Mouse (Mus musculus): ENCODE measurements around the gene Tbc1d15. TPM values are rescaled to one million over a fixed set of nuclear protein-coding genes. Genes with fewer than 3 reads are reported as not detected.
"Not testable (repeated sequence)": the region's sequence is repeated elsewhere in the genome, so short reads cannot be mapped to it uniquely, and the experiment has no call there.

The Tbc1d15 gene
- total RNA-seq, 2 experiments from 2014 or later = 34.4 to 46.7 TPM

GRCm38 (mm10) chr10:115250235-115251087 is 806 bp downstream of the Tbc1d15 start:
- no peak for DNase-seq
- intact Hi-C loops (cut with DNase I) = loop anchor here (10.0 kb wide), 1 partner anchor 134 kb away; the partner anchor contains the start of genes Thap2 and Zfc3h1

GRCm38 (mm10) chr10:115248041-115248440 is 3.2 kb downstream of the Tbc1d15 start:
- intact Hi-C loops (cut with DNase I) = no loop called here

GRCm38 (mm10) chr10:115245488-115245887 is 5.8 kb downstream of the Tbc1d15 start:
- intact Hi-C loops (cut with DNase I) = no loop called here
- DNase-seq = no peak

More at GRCm38 (mm10) chr10:115248041-115248440, 3.2 kb downstream of the Tbc1d15 start:
- no peak for DNase-seq

- DNase-seq = no peak
- intact Hi-C loops (cut with DNase I) = no loop called here
These were observed 10.1 kb downstream of the Tbc1d15 start for GRCm38 (mm10) chr10:115241082-115241595.

- no peak for DNase-seq
- intact Hi-C loops (cut with DNase I) = no loop called here
These were observed 13.3 kb downstream of the Tbc1d15 start for GRCm38 (mm10) chr10:115237931-115238330.

- no peak for DNase-seq
- intact Hi-C loops (cut with DNase I) = no loop called here
These were observed 14.5 kb downstream of the Tbc1d15 start for GRCm38 (mm10) chr10:115236733-115237132.

- intact Hi-C loops (cut with DNase I) = no loop called here
- DNase-seq = no peak
These were observed 15.8 kb downstream of the Tbc1d15 start for GRCm38 (mm10) chr10:115235501-115235900.

- intact Hi-C loops (cut with DNase I) = no loop called here
- no peak for DNase-seq
These were observed 17.5 kb downstream of the Tbc1d15 start for GRCm38 (mm10) chr10:115233798-115234197.

GRCm38 (mm10) chr10:115232513-115232912 is 18.8 kb downstream of the Tbc1d15 start:
- no peak for DNase-seq
- intact Hi-C loops (cut with DNase I) = no loop called here

- DNase-seq = no peak
- intact Hi-C loops (cut with DNase I) = no loop called here
These were observed 22.2 kb downstream of the Tbc1d15 start for GRCm38 (mm10) chr10:115229023-115229422.

- DNase-seq = no peak
- intact Hi-C loops (cut with DNase I) = no loop called here
These were observed 24.7 kb downstream of the Tbc1d15 start for GRCm38 (mm10) chr10:115226586-115226985.

- intact Hi-C loops (cut with DNase I) = no loop called here
- DNase-seq = no peak
These were observed 27.4 kb downstream of the Tbc1d15 start for GRCm38 (mm10) chr10:115223845-115224244.

GRCm38 (mm10) chr10:115212916-115213580 is 38.2 kb downstream of the Tbc1d15 start:
- intact Hi-C loops (cut with DNase I) = loop anchor here (10.0 kb wide), 1 partner anchor 212 kb away; no protein-coding TSS in a partner anchor
- DNase-seq = no peak

GRCm38 (mm10) chr10:115205825-115206224 is 45.4 kb downstream of the Tbc1d15 start:
- intact Hi-C loops (cut with DNase I) = no loop called here
- DNase-seq = no peak

- no peak for DNase-seq
- intact Hi-C loops (cut with DNase I) = no loop called here
These were observed 46.0 kb downstream of the Tbc1d15 start for GRCm38 (mm10) chr10:115205284-115205683.

GRCm38 (mm10) chr10:115191214-115191613 is 60.1 kb downstream of the Tbc1d15 start:
- intact Hi-C loops (cut with DNase I) = no loop called here
- DNase-seq = no peak

GRCm38 (mm10) chr10:115187390-115187789 is 63.9 kb downstream of the Tbc1d15 start:
- intact Hi-C loops (cut with DNase I) = no loop called here

GRCm38 (mm10) chr10:115184697-115185096 is 66.6 kb downstream of the Tbc1d15 start, which contains the start of gene Tph2:
Gene Tph2, minus strand, starts transcription at chr10:115185022.
- DNase-seq = peak; percentile 27 to 48
- intact Hi-C loops (cut with DNase I) = no loop called here

More at GRCm38 (mm10) chr10:115187390-115187789, 63.9 kb downstream of the Tbc1d15 start:
- DNase-seq = no peak

- intact Hi-C loops (cut with DNase I) = no loop called here
- no peak for DNase-seq
These were observed 70.2 kb downstream of the Tbc1d15 start for GRCm38 (mm10) chr10:115181034-115181433.

GRCm38 (mm10) chr10:115178019-115178418 is 73.2 kb downstream of the Tbc1d15 start:
- DNase-seq; intact Hi-C loops (cut with DNase I): not testable (repeated sequence)

- intact Hi-C loops (cut with DNase I) = no loop called here
These were observed 75.7 kb downstream of the Tbc1d15 start for GRCm38 (mm10) chr10:115175591-115175991.

More at GRCm38 (mm10) chr10:115175591-115175991, 75.7 kb downstream of the Tbc1d15 start:
- DNase-seq = no peak

All from gastrocnemius, postnatal 36 days (tissue).